Mouse (Mus musculus): Measurements from ENCODE around the gene Krtap29-1. TPM values are rescaled to one million over a fixed set of nuclear protein-coding genes. Genes with fewer than 3 reads are reported as not detected.

The Krtap29-1 gene
- total and polyA plus RNA-seq, 3 experiments = not detected

- no peaks in the 10 kb centered on the region for H3K27me3 ChIP-seq (ENCODE audit: control insufficient read depth in 1 of 2, insufficient read depth in 2 of 2, low read length in 2 of 2)
- no peak overlapping the region for H3K4me3 ChIP-seq (ENCODE audit: control insufficient read depth in 1 of 2, insufficient read depth in 1 of 2, low read depth in 2 of 2, low read length in 2 of 2)
- no peaks in the 10 kb centered on the region for H3K79me2 ChIP-seq (ENCODE audit: control insufficient read depth, insufficient read depth, low read length, poor library complexity)
- no peaks in the 10 kb centered on the region for H3K9me3 ChIP-seq (replicated peaks; ENCODE audit: insufficient read depth, low read length)
- H3K4me1 ChIP-seq (ENCODE audit: control insufficient read depth in 1 of 2, insufficient read depth in 2 of 2, low read length in 2 of 2) = no peaks in the 10 kb centered on the region
- no peak overlapping the region for H3K27ac ChIP-seq (ENCODE audit: control insufficient read depth, low read depth, low read length)
- DNase-seq (ENCODE audit: low read depth, low spot score) = no peak
- no peaks in the 10 kb centered on the region for H3K36me3 ChIP-seq (ENCODE audit: control insufficient read depth in 1 of 2, insufficient read depth in 2 of 2, low read length in 2 of 2)
- H3K9ac ChIP-seq (ENCODE audit: control insufficient read depth, low read depth, low read length, poor library complexity, severe bottlenecking) = no peak overlapping the region
- TF ChIP-seq JUND (IDR thresholded peaks at IDR 0.05; ENCODE audit: low read depth, low read length) (no peak), ETS1 (IDR thresholded peaks at IDR 0.05; ENCODE audit: low read depth, low read length) (no peak), TCF12 (IDR thresholded peaks at IDR 0.05; ENCODE audit: low read depth, low read length) (no peak), NELFE (IDR thresholded peaks at IDR 0.05; ENCODE audit: low read depth, low read length) (no peak), E2F4 (IDR thresholded peaks at IDR 0.05; ENCODE audit: borderline replicate concordance, low read depth, low read length) (no peak), ZNF384 (IDR thresholded peaks at IDR 0.05; ENCODE audit: low read depth, low read length) (no peak), USF1 (IDR thresholded peaks at IDR 0.05; ENCODE audit: low read depth, low read length) (no peak), KAT2A (conservative IDR thresholded peaks at IDR 0.05; ENCODE audit: low read depth, low read length) (no peak), CHD2 (IDR thresholded peaks at IDR 0.05; ENCODE audit: low read length) (no peak), MAFK (IDR thresholded peaks at IDR 0.05; ENCODE audit: borderline replicate concordance, low read depth, low read length) (no peak), ELF1 (IDR thresholded peaks at IDR 0.05; ENCODE audit: low read depth, low read length) (no peak), ZMIZ1 (IDR thresholded peaks at IDR 0.05; ENCODE audit: low read depth, low read length) (no peak), NRF1 (IDR thresholded peaks at IDR 0.05; ENCODE audit: insufficient read depth, low read depth, low read length, poor library complexity, severe bottlenecking) (no peak), MXI1 (IDR thresholded peaks at IDR 0.05; ENCODE audit: low read depth, low read length) (no peak)
Measured at GRCm38 (mm10) chr11:99982731-99983130, 3.9 kb upstream of the Krtap29-1 start.

GRCm38 (mm10) chr11:99965961-99966360 is 12.9 kb downstream of the Krtap29-1 start:
- H3K36me3 ChIP-seq (ENCODE audit: control insufficient read depth in 1 of 2, insufficient read depth in 2 of 2, low read length in 2 of 2) = no peaks in the 10 kb centered on the region
- H3K79me2 ChIP-seq (ENCODE audit: control insufficient read depth, insufficient read depth, low read length, poor library complexity) = no peaks in the 10 kb centered on the region
- no peak for DNase-seq (ENCODE audit: low read depth, low spot score)
- no peak overlapping the region for H3K27ac ChIP-seq (ENCODE audit: control insufficient read depth, low read depth, low read length)
- no peaks in the 10 kb centered on the region for H3K4me1 ChIP-seq (ENCODE audit: control insufficient read depth in 1 of 2, insufficient read depth in 2 of 2, low read length in 2 of 2)
- H3K27me3 ChIP-seq (ENCODE audit: control insufficient read depth in 1 of 2, insufficient read depth in 2 of 2, low read length in 2 of 2) = no peaks in the 10 kb centered on the region
- TF ChIP-seq MEF2A (IDR thresholded peaks at IDR 0.05; ENCODE audit: extremely low read depth, insufficient replicate concordance, low read depth, low read length, poor library complexity, severe bottlenecking) = no peak
- no peak for TF ChIP-seq MXI1 (IDR thresholded peaks at IDR 0.05; ENCODE audit: low read depth, low read length)
- no peak for TF ChIP-seq USF2 (IDR thresholded peaks at IDR 0.05; ENCODE audit: borderline replicate concordance in 1 of 2, insufficient read depth in 1 of 2, low read depth in 1 of 2, low read length in 2 of 2)
- no peak for TF ChIP-seq TCF12 (IDR thresholded peaks at IDR 0.05; ENCODE audit: low read depth, low read length)
- no peak for TF ChIP-seq ZMIZ1 (IDR thresholded peaks at IDR 0.05; ENCODE audit: low read depth, low read length)
- no peak for TF ChIP-seq SMC3 (IDR thresholded peaks at IDR 0.05; ENCODE audit: low read depth, low read length)
- TF ChIP-seq ETS1 (IDR thresholded peaks at IDR 0.05; ENCODE audit: low read depth, low read length) = no peak
- TF ChIP-seq CHD1 (IDR thresholded peaks at IDR 0.05; ENCODE audit: low read depth, low read length) = no peak
- TF ChIP-seq SIN3A (IDR thresholded peaks at IDR 0.05; ENCODE audit: low read length) = no peak
- no peak for TF ChIP-seq ZKSCAN1 (IDR thresholded peaks at IDR 0.05; ENCODE audit: low read depth, low read length)
- TF ChIP-seq CHD2 (IDR thresholded peaks at IDR 0.05; ENCODE audit: low read length) = no peak
- no peak for TF ChIP-seq GABPA (IDR thresholded peaks at IDR 0.05; ENCODE audit: low read depth, low read length)
- TF ChIP-seq CTCF (IDR thresholded peaks at IDR 0.05 in 2 of 3, conservative IDR thresholded peaks at IDR 0.05 in 1 of 3; ENCODE audit: control insufficient read depth in 1 of 3, insufficient read depth in 1 of 3, low read depth in 2 of 3, low read length in 3 of 3, poor library complexity in 1 of 3, severe bottlenecking in 1 of 3) = no peak
- no peak overlapping the region for H3K4me3 ChIP-seq (ENCODE audit: control insufficient read depth in 1 of 2, insufficient read depth in 1 of 2, low read depth in 2 of 2, low read length in 2 of 2)
- H3K9ac ChIP-seq (ENCODE audit: control insufficient read depth, low read depth, low read length, poor library complexity, severe bottlenecking) = no peak overlapping the region
- H3K9me3 ChIP-seq (replicated peaks; ENCODE audit: insufficient read depth, low read length) = no peaks in the 10 kb centered on the region; the same call in 1 of the 2 replicates
